Mouse (Mus musculus): Measurements from ENCODE around the gene Lurap1l. TPM values are rescaled to one million over a fixed set of nuclear protein-coding genes. Genes with fewer than 3 reads are reported as not detected.

Lurap1l gene
- polyA plus RNA-seq, 1 experiment from 2014 or later: 15.3 TPM

Small RNAs within 50 kb of the gene (microRNA-seq; reads per million reads assigned to microRNA genes)
- gene Gm27452: not detected

Other genes starting within 250 kb of the Lurap1l start
- 0.13 TPM in 1 of 2 replicates, not detected in the other for gene Tyrp1, start 76.5 kb upstream of the Lurap1l start, polyA plus RNA-seq (2014; fragmentation: Nextera tagmentation; extraction: Ambion mirVana)